Mouse (Mus musculus) ovary, adult 18-20 months (tissue): ENCODE measurements around the gene Kalrn.

Source experiments
- DNase-seq: peaks from one replicate; pipeline ENCODE4 v3.0.0; 2022; ENCODE audit warnings: low spot score, mixed read lengths

Kalrn gene

GRCm38 (mm10) chr16:33935407-33935785 lies 637.9 kb downstream of the Kalrn start:
- no peak for DNase-seq

GRCm38 (mm10) chr16:33934701-33935406 lies 638.5 kb downstream of the Kalrn start:
- no peak for DNase-seq

GRCm38 (mm10) chr16:33933411-33933810 lies 639.9 kb downstream of the Kalrn start:
- DNase-seq: no peak

- no peak for DNase-seq
Measured at GRCm38 (mm10) chr16:33932126-33932525, 641.2 kb downstream of the Kalrn start.

- DNase-seq: no peak
Measured at GRCm38 (mm10) chr16:33931682-33932081, 641.6 kb downstream of the Kalrn start.

- no peak for DNase-seq
Measured at GRCm38 (mm10) chr16:33930785-33931184, 642.5 kb downstream of the Kalrn start.

GRCm38 (mm10) chr16:33928788-33929462 lies 644.4 kb downstream of the Kalrn start:
- peak; percentile 52 for DNase-seq

DNA sequence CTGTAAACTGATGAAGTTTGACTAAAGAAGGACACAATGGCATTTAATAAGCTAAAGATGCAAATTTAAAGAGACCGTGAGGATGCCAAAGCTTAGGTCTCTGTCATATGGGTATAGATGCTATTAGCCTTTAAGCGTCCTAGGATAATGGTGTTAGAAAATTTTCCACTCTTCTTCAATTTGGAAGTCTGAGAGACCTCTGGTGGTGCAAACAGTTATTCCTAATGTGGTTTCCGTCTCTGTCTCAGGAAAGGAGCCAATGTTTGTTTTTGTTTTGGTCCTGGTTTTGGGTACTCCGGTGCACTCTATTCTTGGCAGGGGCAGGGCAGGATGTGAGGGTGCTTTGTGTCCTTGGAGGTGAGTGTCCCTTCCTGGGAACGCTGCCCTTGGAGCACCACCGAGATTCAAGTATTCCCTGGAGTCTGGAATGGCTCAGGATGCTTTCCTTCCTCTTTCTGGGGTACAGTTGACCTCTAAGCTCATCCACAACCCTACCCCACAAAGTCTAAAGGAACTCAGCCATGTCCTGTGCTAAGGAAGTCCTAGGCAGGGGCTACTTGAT lies 646.0 kb downstream of the Kalrn start:
- no peak for DNase-seq

DNA sequence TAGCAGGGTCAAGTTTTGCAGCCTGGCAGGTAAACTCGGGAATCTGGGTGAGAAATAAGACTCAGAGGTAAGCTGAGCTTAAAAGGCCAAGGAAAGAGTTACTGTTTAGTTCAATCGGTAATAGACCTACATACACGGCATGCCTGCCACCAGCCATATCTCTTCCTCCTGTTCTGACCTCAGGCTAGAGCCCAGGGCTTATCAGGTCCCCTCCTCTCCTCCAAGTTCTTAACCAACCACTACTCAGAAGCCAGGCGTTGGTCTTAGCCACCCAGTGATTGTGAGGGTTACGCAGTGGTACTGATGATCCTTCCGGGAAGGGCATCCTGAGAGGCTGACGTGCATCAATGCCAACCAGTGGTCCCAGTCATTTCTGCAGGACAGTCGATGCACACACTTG lies 649.6 kb downstream of the Kalrn start:
- DNase-seq: no peak

DNA sequence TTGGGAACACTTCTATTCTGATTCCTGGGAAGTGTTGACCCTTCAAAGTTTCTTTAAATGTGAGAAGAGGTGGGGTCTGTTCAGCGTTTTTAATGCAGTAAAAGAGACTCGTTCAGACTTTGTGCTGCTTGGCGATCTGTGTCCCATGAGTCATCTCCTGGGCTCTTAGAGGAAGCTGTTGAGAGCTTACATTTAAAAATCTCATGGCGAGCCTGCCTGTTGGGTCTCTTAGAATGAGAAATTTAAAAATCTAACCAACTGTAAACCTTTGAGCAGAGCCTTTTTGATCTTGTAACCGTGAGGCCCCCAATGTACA lies 650.4 kb downstream of the Kalrn start:
- DNase-seq: no peak

- DNase-seq: peak; percentile 42
Measured at GRCm38 (mm10) chr16:33922111-33923000, 651.0 kb downstream of the Kalrn start.

GRCm38 (mm10) chr16:33921514-33921913 lies 651.8 kb downstream of the Kalrn start:
- DNase-seq: no peak
